Mouse (Mus musculus): ENCODE data around the gene Grin1.

Grin1 gene

DNA sequence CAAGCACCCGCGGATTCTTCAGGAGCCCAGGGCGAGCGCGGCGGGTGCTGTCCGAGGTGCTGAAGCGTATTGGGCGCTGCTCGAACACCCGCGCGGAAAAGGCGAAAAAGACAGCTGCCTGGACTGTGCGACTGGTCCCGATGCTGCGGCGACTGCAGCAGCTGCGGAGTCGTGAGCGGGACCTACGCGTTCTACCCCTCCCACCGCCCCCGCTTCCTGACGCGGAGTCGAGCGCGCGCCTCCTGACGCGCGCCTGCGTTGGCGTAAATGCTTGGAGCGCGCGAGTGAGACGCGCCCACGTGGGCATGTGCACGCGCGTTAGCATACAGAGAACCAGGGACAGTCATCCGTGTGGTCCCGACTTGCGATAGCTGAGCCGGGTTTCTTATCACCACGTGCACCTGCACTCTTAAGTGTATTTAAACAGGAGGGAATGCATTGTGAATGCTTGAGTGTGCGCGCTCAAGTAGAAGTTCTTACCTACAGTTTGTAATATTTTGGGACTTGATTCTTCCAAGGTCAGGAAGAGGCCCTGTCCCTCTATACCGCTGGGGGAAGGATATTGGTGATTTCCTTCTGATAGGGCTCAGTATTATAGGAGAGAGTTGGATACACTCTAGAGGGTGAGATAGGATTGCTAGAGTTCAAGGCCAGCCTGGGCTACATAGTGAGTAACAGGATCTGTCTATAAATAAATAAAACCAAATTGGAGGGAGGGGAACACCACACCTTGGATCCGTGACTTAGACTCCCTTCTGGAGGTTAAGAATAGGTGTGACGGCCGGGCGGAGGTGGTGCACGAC, at the start of gene Grin1:
Grin1 (minus strand) TSS at position 217 of the 803 bp plus-strand sequence.
- no peak for DNase-seq

DNA sequence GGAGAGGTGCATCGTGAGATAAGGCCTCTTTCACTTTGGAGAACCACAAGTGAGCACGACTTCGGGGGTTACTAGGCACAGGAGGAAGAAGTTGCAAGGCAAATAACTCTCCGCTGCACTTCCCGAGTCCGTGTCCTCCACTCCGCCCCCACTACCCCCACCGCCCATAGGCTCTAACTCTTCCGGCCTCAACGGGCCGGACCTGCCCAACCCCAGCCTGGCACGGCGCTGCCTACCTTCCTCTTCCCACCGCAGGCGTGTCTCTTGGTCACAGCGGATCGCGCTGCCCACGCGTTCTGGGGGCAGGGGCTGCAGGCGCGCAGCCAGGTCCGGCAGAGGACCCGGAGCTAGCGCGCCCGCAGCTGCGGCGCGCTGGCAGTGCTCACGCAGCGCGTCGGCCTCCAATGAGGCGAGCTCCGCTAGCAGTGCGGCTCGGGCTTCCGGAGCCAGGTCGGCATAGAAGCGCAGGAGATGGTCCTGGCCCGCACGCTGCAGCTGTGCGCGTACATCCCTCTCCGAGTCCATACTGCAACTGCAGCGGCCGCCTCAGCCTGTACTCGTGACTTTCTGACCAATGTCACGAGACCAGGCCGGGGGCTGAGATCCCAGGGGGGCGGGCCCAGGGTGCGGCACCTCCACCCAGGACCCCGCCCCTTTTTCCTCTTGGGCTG, 46.2 kb upstream of the Grin1 start, which contains the start of gene Uap1l1:
Uap1l1 (minus strand) TSS at position 592 of the 671 bp plus-strand sequence.
- DNase-seq = peak; percentile 99

DNA sequence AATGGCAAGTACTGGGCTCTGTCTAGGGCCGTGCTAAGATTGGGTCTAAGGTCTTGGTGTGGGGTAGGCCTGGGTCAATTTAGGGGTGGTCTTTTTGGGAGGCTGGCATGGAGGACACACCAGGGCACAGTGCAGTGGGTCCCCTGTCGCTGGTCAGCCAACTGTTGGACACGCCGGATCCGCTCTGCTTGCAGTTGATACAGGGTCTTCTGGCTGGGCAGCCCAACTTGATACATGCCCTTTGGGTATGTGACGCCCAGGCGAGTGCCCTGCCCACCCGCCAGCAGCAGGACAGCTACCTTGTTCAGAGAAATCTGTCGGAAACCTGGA, 45.7 kb upstream of the Grin1 start:
- peak; percentile 92 for DNase-seq

DNA sequence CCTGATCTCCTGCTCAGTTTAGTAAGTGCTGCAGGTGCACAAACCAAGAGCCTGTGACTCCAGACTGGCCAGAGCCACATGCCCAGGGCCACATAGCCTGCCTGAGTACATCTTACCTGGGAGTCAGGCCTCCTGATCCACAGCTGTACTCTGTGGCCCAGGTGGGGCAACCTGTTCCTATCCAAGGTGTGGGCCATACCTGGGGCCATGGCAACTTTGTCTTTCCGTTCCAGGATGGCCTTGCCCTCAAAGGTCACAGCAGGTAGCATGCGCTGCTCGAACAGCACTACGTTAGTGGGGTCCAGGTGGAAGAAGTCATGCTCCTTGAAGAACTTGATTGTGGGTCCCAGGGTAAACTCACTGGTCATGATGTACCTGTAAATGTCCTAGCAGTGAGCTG, 45.3 kb upstream of the Grin1 start:
- peak; percentile 92 for DNase-seq

DNA sequence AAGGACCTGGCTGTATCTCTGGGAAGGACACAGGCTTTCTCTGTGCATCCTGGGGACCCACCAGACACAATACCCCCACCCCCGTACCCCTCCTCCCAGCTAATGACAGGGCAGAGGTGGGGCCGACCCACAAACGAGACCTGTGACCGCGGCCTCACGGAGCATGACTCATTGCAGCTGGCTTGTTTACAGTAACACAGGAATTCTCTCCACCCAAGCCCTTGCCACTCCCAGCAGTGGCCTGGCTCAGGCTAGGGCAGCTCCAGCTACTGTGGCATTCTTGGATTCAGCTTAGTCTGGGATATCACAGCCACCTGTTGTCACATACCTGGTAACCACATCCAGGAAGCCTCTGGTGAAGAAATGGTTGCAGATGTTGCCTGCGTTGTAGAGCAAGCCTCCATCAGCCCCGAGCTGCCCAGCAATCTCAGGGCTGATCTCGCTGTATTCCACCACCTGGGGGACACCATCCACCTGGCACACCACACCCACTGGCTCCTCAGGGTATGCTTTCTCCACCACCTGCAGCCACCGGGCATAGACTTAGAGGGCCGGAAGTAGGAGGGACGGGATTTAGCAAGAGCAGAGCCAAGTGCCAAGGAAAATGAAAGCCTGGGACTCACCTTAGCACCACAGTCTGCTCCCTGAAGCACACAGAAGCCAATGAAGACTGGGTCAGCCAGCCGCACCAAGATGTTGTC, 44.6 kb upstream of the Grin1 start:
- peak; percentile 92 for DNase-seq

GRCm38 (mm10) chr2:25359848-25360247, 40.9 kb upstream of the Grin1 start:
- no peak for DNase-seq

- DNase-seq = peak; percentile 98
These were observed 37.5 kb upstream of the Grin1 start, which contains the start of gene Dpp7 for GRCm38 (mm10) chr2:25356208-25357079. Dpp7 (minus strand) TSS chr2:25356359.

DNA sequence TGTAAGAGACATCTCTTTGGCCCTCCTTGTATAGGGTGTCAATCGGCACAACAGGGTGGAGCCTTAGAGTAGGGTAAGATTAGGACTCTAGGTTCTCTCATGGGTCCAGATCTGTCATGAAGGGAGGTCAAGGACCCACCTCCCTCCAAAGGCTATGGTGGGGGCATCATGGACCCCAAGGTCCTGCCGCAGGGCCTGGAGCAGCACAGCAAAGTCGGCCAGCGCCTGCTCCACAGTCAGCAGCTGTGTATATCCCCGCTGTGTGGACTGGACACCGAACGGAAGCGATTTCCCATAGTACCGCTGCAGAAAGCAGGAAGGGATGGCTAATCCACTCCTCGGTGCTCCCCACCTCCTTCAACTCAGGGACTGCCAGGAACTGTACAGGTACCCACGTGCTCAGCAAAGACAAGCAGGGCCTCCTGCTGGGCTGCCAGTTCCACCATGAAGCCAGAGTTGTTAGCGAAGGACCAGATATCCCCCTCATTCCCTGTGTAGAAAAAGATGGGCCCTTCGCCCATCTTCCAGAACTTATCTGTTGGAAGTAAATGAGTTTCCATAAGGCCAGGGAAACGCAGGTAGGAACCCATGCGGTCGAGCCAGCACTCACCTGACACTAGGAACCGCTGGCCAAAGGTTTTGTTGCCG, 36.6 kb upstream of the Grin1 start:
- DNase-seq = peak; percentile 87

DNA sequence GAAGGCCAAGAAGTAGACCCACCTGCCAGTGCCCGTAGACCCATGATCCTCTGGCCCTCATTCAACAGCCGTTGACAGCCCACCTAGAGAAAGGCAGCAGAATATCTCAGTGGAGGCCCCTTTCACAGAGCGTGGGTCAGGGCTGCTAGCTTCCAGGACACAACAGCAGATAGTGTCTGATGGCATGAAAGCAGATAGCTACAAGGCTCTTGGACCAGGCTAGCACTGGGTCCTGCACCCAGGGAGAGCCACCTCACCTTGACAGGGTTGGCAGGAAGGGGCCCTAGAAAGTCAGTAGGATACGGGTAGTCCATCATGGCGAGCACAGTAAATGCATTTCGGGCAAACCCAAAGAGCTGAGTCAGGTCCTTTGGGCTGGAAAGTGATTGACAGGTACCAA, 35.2 kb upstream of the Grin1 start:
- peak; percentile 90 for DNase-seq

- DNase-seq = peak; percentile 92
These were observed 31.7 kb upstream of the Grin1 start for GRCm38 (mm10) chr2:25350701-25351100.

- DNase-seq = no peak
These were observed 30.5 kb upstream of the Grin1 start for GRCm38 (mm10) chr2:25349499-25349898.

DNA sequence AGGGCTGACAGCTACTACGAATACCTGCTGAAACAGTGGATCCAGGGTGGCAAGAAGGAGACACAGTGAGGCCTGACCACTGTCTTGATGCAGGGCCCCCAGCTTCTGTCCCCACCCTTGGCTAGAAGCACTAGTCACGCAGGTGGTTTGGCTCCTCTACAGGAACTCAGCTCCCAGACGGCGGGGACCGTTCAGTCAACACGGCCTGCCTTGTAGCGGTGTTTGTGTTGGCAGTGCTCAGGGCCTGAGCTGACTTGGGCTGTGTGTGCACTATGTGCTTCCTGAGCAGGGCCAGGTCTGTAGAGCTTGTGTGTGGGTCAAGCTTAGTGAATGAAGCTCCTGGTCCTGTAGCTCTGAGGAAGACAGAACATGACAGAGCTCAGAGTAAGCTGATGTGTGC, 29.2 kb upstream of the Grin1 start:
- peak; percentile 93 for DNase-seq

- DNase-seq = no peak
These were observed 19.3 kb upstream of the Grin1 start for GRCm38 (mm10) chr2:25338303-25338702.

GRCm38 (mm10) chr2:25333569-25333968, 14.6 kb upstream of the Grin1 start:
- peak; percentile 89 for DNase-seq

GRCm38 (mm10) chr2:25332286-25333160, 13.5 kb upstream of the Grin1 start, which contains the start of gene Man1b1:
Man1b1 (plus strand) TSS chr2:25332338.
- peak; percentile 100 for DNase-seq

DNA sequence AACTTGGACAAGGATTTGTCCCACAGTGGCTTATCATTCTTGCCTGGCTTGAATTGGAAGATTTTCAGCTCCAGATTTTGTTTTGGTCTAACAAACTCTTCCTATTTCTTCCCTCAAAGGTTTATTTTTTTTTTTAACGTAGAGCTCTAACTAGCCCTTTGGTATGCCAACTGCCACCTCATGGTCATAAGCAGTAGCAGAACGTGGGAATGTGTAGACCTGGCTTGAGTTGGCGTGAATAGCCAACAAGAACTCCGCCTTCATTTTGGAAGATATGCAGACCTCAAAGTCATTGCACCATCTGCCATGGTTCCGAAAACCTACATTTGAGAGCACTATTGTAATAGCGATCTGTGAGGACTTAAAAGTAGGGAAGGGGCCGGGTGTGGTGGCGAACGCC, 12.5 kb upstream of the Grin1 start:
- peak; percentile 83 for DNase-seq

- no peak for DNase-seq
These were observed 9.5 kb upstream of the Grin1 start for GRCm38 (mm10) chr2:25328440-25328839.

- DNase-seq = no peak
These were observed 7.0 kb upstream of the Grin1 start for GRCm38 (mm10) chr2:25326036-25326435.

DNA sequence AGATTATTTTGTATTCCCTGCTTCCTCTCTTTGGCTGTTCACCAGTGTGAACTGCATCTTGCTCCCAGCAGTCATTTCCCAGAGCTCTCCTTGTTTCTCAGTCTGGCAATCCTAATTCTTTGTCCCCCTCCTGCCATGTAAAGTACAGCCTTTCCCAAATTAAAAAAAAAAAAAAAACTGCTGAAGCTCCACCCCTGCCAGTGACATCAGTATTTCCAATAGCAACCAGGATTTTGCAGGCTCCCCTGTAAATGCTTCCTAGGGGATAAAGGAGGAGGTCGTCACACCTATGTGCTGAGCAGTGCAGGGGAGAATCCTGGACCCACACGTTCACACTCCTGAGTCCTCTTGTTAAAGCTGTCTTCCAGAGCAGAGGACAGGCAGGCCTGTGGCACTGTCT, 1.1 kb upstream of the Grin1 start:
- no peak for DNase-seq

DNA sequence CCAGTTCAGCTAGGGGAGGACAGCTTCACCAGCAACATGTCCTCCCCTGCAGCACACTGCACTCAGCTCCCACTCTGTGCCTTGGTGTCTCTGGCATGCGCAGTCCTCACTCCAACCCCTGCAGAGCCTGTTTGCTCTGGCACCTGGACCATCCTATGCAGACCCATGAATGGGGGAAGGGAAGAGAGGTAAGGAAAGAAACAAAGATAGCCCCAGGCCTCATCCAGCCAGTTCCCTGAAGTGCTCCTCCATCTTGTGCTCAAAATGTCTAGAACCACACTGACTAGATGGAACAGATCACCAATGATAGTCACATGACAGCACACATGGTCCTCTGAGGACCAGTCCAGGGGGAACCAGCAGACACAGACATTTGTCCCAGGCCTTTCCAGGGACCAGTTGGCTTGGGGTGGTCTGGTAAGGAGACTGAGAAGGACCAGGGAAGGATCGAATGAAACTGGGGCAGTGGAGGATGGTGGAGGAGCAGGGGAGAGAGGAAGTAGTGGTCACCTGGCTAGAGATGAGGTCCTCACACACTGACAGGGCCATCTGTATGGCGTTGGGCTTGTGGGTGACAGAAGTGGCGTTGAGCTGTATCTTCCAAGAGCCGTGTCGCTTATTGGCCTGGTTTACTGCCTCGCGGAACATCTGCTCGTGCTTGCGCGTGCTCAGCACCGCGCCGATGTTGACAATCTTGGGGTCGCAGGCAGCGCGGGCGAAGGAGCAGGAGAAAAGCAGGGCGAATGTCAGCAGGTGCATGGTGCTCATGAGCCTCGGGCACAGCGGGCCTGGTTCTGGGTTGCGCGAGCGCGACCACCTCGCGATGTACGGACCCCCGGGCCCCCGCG, 644 bp downstream of the Grin1 start:
- no peak for DNase-seq

All from heart, adult 11 months (tissue).